Mouse (Mus musculus) WW6 (cell line): ENCODE results near the gene Cwc15.
A peak's percentile ranks its signal among the peaks of the same experiment; 100 is the strongest.
"Not testable (repeated sequence)": the region's sequence is repeated elsewhere in the genome, so short reads cannot be mapped to it uniquely, and the experiment has no call there.

Source experiments
- DNase-seq: peaks from one replicate; pipeline ENCODE4 v3.0.0-alpha.2; 2013; ENCODE audit warnings: low read depth, low spot score

Cwc15 gene

DNA sequence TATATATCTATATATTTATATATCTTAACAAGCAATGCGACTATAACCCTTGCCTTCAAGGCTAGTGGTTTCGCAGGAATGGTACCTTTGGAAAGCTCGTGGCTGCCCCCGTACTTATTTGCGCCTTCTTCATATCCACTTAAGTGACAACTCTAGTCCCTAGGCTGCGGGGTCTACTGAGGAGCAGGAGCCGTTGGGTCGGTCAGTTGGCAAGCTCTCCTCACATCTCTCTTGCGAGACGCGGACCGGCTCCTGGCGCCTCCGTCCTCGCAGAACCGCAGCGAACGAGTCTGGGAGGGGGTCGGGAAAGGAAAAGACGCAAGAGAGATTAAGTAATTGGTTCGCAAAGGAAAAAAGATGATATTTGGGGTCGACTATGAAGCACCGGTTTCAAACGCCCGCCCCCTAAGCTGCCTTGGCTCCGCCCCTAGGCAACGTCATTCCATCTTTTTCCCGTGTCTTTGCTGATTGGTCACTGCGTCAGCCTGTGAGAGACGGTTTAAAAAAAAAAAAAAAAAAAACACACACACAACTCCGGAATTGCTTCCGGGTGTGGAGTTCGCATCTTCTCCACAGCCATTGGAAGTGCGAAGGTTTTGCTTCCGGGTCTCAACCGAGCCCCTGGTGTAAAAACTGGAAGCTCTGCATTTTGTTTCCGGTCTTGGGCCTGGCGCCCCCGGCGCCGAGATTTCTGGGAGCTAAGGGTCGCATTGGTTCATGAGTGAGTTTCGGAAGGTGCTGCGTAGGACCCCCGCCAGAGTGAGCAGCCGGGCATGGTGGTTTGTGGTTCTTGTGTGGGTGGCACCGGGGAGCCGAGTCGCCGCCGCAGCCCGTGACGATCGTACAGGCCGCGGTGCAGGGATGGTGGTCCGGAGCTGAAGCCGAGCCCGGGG is at the start of gene Cwc15, which contains the start of gene Kdm4d:
Gene Cwc15, plus strand, starts transcription at position 595 of the 893 bp plus-strand sequence.
Gene Kdm4d, minus strand, starts transcription at position 460 of the 893 bp plus-strand sequence.
- peak; percentile 86 for DNase-seq

DNA sequence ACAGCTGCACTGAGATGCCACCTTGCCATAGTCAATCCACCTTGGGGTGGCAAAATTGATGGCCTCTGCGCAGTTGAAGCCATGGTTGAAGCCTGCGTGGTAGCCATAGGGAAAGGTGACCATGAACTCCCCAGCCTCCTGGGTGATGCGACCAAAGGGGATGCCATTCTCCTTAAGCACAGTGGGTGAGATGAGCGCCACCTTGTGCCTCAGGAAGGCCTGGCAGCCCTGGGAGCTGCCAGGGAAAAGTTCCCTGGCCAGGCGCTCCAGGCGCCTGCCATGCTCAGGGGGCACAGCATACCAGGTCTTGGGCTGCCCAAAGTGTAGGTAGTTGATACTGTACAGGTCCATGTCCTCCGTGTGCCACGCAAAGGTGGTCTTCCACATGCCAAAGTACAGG is 49.3 kb upstream of the Cwc15 start:
- not testable (repeated sequence) for DNase-seq

DNA sequence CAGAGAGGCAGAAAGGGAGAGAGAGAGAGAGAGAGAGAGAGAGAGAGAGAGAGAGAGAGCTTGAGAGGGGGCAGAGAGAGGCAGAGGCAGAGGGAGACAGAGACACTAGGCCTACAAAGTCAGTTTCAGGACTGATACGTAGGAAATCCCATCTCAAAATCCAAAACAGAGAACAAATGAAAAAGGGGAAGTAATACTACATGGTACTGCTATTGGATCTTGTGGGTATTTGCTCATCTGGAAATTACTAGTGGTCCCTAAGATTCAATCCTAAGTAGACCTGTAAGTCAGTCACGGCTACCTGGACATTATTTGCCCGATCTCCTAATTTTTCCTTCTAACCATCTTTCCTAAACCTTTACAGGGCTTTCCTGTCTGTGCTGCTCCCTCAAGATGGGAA is 44.1 kb upstream of the Cwc15 start:
- no peak for DNase-seq

DNA sequence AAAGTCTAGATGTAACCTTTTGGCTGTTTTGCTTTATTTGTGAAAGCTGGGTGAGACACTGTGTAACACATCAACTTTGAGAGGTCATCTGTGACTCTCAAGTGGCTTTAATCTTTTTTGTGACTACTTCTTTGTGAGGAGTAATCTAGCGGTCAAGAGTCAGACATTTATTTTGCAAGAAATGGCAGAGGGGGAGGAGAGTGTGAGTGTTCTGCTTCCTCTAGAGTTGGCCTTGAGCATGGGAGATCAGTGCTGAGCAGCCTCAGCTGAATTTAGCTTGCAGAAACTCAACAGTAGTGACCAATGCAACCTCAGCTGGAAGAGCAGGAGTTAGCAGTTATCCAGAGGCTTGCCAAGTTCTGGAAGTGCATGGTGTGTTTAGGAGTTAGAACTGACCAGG is 37.9 kb upstream of the Cwc15 start:
- DNase-seq, result not testable (repeated sequence)

DNA sequence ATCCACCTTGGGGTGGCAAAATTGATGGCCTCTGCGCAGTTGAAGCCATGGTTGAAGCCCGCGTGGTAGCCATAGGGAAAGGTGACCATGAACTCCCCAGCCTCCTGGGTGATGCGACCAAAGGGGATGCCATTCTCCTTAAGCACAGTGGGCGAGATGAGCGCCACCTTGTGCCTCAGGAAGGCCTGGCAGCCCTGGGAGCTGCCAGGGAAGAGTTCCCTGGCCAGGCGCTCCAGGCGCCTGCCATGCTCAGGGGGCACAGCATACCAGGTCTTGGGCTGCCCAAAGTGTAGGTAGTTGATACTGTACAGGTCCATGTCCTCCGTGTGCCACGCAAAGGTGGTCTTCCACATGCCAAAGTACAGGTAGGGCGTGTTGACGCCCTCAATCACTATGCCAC is 36.7 kb upstream of the Cwc15 start:
- not testable (repeated sequence) for DNase-seq

DNA sequence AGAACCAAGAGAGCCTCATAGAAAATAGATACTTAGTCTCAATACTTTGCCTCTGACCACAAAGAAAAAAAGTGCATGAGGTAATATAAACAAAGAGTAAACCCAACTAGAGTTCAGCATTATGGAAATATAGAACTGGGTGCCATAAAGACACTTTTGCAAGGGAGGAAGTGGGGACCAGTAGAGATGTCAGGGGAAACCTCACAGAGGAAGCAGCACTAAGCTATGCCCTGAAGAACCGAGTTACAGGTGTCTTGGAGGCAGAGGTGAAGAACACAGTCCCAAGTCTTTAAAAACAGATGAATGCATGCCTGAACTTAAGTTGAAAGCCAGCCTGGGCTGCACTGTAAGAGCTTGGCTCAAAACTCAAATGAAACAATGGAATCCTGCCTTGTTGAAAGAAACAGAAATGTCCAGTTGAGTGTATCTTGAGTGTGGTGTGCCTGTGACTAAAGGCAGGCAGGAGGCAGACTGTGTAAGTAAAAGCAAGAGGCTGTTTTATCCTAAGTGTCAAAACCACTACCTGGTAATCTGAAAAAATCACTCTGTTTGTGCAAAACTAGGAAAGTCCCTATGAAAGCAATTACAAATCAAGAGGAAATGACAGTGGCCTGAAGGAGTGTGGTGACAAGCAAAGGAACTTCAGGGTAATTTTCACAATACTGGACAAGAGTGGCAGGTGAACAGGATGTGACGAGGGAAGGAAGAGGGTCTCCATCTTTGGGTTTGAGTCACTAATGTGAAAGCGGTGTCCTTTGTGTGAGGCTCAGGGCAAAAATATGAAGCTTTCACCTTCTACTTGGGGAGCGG is 1.3 kb upstream of the Cwc15 start:
- no peak for DNase-seq

DNA sequence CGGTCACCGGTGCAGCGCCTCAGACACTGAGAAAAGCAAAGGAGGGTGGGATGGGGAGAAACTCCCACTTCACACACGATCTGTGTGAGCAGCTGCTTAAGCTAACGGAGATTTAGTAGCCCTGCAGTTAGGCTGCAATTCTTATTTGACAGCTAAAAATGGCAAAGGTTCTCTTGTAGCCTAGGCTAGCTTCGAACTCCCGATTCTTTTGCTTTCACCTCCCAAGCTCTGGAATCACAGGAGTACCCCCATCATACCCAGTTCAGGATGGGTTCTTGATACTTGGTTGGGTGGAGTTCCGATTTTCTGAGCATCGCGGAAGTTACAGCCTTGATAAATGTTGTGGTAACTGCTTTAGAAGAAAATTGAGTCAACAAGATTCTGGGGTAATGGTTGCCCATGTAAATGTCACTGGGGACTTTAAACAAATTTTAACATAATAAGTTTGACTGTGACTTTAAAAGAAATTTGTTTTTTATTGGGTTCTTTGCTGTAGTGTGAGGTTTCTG is 553 bp downstream of the Cwc15 start:
- no peak for DNase-seq

DNA sequence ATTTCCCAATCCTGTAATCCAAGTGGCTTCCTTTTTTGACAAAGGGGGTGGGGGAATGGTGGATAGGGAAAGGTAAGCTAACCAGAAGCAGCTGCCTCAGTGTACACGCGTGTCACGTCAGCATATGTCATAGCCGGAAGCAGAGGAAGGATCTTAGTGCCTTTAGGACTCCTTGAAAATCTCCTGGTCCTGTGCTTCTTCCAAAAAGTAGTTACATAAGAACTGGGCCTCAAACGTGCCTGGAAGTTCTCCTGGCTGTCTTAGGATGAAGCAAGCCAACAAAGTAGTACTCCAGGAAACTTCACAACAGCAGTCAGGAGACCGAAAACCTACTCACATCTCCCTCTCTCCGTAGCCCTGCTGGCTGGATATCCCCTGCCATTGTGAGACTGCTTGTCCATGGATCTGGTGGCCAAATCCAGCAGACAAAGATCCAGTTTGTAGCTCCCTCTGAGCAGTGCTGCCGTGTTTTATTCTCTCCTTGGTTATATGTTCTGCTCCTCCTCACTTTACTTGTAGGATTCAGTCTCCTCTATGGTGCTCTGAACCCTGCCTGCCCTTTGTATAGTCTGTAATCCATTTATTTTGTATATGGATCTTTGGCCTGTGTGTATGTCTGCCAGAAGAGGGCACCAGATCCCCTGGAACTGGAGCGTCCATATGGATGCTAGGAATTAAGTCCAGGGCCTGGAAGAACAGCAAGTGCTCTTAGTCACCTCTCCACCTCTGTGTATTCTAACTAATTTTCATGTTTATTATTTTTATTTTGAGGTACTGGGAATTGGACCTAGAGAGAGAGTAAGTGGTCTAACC is 12.4 kb downstream of the Cwc15 start:
- peak; percentile 16 for DNase-seq

DNA sequence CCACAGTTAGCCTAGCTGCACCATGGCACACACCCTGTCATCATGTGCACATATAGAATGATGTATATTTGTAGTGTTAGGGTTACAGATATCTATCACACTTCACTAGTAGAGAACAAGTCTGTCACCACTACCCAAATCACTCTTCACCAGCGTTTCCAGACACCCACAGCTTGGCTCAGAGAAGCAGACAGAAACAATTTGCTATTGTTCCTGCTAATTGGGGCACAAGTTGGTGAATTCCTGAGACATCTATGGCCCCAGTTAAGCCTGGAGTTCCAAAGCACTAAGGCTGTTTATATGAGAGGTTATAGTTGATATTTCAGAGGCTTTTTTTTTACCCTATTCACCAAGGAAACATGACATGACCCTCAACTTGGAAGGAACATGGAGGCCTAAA is 16.9 kb downstream of the Cwc15 start:
- DNase-seq, result no peak

DNA sequence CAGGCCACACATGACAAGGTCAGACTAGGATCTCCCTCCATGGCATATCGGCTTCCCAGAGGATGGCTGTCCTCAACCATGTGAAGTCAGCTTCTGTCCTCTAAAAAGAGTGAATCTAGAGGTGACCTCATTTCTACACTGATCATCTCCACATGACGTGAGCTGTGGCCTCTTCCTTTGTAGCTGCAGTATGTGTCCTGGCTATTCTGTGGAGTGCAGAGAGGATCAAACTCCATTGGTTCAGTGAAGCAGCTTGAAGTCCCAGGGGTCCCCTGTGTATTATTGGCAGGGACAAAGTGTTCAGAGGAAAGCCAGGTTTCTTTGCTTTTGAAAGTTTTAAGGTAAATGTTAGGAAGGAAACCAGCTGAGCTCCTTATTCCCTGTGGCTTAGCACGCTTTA is 17.7 kb downstream of the Cwc15 start:
- no peak for DNase-seq

DNA sequence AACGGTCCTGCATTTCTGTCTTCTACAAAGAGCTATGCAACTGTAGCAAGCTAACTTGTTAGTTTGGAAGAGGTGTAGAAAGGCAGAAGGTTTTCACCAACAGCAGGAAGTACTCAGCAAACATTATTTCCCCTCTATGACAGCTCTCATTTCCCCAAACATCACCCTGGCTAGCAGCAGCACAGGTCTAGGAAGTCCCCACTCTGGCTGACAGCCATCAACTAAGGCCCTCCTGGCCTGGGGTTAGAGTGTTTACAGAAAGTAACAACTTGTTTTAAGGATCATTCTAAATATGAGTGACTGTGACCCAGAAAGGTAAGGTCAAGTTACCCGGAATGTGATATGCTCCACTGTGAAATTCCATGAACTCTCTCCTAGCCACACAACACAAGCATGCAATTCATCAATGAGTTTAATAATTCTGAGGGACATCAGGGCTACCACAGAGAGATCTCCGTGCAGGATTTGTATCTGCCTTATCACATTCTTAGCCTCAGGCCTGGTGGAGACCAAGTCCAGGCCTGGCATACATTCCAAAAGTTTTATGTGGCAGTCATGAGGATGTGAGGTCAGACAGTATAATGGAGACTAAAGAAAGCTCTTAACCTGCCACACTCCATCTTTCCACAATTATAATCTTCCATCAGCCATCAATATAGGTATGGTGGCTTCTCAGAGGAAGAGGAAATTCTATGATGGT is 20.7 kb downstream of the Cwc15 start:
- DNase-seq, result no peak

DNA sequence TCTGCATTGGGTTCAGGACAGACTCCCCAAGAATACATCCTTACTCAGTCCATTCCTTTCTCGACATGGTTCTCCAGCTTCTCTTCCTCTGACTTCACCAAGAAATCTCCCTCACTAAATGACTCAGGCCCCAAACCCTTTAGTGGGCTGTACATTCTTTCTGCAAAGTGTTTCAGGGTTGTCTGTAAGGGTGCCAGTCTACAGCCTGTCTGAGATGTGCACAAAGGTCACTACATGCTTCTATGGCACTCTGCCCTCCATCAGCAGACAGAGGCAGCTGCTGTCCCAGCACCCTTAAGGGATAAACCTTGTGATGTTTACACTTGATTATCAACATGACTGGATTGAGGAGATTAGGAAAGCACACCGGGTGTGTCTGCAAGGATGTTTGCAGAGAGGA is 21.3 kb downstream of the Cwc15 start:
- DNase-seq, result no peak

DNA sequence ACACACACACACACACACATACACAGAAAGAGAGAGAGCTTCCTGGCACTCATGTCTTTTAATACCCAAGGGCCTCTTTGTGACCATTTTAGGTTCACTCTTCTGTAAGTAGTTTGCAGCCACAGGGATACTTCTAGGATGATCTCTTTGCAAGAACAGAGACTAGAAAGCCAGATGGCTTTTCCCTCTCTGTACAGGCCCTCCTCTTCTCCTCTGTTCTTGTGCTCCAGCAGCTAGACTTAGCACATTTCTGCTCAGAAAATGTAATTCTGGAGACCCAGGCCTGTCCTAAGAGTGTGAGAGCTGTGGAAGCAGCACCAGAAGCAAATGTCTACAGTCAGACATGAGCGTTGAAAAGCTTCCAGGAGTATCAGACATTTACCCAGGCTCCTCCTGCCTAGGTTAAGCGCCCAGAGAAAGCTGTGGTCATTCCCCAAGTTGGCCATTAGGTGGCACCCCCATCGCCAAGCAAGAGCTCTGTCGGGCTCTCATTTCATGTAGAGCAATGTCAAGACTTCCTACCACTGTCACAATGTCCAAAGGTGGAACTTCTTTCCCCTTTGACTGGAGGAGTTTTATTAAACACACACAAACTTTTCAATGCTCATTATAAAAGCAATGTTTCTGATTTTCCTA is 23.1 kb downstream of the Cwc15 start:
- peak; percentile 55 for DNase-seq

DNA sequence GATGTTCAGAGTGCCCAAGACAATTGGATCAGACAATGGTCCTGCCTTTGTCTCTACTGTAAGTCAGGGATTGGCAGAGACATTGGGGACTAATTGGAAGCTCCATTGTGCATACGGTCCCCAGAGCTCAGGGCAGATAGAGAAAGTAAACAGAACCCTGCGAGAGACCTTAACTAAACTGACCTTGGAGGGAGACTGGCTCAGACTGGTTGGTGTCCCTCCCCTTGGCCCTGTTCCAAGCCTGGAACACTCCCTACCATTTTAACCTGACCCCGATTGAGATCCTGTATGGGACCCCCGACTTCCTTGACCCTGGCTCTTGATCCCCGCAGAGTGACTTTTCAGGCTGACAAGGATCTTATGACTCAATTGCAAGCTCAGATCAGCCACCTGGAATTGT is 29.6 kb downstream of the Cwc15 start:
- DNase-seq, result no peak

DNA sequence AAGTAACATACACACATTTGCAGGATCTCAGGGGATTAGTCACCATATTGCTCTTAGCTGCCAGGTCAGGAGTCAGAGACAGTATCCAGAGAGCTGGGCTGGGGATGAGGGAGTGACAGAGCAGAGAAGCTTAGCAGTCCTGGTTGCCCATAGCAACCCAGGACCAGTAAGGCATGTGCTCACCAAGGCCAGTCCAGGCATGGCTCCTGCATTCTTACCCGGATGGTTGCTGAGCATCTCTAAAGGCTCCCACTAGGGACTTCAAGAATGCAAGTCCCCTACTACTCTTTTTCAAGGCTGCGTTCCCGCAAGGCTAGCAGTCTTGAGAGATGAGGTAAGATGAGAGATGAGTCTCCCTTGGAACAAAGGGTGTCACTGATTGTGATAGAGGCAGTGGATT is 31.9 kb downstream of the Cwc15 start:
- DNase-seq, result no peak

DNA sequence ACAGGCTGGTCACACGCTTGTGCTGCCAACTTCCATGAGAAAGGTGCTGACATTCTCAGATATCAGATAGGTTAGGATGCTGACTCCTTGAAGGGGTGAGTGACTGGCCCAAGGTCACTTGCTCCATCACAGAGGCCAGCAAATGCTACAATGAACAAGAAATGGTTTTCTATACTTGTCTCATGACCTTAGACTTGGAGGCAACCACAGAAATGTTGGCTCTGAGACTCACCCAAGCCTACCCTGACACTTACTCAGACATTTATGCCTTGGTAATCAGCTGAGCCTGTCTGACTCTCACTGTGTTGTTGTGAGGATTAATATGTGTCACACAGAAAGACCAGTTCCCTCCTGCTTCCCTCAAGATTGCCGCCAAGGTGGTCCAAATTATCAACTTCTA is 33.2 kb downstream of the Cwc15 start:
- DNase-seq, result no peak

DNA sequence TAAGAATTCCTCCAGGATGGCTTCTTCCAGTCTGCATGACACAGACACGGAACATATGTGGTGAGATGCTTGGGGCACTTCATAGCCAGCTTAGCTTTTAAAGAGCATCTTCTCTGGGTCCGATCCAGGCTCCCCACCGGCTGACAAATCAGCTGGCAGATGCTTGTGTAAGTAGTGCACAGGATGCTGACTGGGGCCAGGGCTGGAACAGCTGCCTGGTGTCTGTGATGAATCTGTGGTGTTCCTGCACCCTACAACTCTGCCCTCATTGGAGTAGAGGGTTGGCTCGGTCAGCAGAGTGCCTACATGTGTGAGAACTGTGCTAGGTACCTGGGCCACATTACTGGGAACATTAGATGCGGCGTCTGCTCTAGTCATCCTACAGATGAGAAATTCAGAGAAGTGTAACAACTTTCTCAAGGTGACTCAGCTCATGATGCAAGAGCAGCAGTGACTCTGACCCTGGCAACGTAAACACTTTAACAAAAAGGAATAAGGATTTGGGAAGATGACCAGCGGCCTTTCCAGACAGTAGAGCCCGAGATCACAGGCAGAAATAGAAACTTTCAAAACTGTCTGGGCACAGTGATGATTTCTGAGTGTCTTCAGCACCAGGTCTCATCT is 34.5 kb downstream of the Cwc15 start:
- DNase-seq, result no peak

DNA sequence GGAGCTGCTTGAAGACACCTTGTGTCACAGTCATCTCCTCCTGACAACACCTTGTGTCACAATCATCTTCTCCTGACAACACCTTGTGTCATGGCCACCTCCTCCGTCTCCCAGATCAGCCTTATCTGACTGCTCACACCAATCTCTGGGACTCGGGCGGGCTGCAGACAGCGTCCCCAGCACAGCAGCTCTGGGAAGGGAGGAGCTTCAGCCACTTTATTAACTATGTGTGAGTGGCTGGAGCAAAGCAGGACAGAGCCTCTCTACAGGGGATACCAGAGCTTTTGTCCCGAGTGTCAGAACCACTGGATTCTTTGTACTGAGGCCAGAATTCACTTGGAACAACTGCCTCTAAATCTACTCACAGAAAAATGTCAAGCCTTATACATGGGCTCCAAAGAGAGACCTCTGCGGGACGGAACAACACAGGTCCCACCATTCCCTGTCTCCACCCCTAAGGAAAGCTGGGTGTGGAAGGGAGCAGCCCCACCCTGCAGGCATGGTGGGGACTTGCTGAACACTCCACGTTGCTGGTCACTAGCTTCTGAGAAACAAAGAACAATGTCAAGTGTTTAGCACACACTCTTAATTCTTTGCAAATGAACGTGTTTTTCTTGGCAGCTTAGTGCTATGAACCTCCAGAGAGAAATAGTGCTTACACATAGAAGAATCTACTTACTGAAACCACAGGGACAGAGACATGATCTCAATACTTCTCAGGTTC is 43.8 kb downstream of the Cwc15 start:
- no peak for DNase-seq

DNA sequence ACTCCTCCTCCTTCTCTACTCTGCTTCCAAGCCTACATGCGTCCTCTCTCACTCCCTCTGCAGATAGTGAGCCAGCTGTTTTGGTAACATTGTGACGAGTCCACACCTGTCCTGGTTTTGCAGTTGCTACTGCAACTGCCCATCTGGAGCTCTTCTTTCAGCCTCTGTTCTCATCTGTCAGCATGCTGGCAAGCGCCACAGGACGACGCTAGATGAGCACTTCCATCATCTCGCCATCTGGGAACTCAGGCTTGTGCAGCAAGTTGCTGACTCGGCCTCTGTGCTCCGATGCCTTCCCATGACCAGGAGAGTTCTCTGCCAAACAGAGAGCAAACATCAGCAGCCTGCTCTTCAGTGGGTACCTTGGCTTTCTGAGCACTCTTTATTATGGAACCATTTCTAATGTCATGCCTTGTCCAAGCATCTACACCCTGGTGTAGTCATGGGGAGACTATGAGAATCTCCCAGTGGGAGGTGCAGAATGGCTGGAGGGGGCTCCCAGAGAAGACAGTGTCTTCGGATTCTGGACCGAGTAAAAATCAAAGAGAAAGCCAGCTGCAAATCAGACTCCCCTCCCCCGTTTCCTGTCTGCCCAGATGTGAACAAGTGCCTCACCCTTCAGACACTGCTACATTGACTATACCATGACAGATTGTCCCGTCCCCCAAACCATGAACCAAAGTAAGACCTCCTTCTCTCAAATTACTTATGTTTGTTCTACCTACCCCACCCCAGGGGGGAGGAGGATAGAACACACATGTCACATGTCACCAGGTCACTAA is 47.4 kb downstream of the Cwc15 start:
- DNase-seq, result no peak
